Mouse (Mus musculus): ENCODE measurements around the gene Gpx6.

Gene Gpx6

GRCm38 (mm10) chr13:21311926-21312325, at the start of gene Gpx6:
Gpx6 (plus strand) TSS chr13:21312125.
- no peak for DNase-seq (ENCODE audit: low spot score)

- DNase-seq (ENCODE audit: low spot score), result no peak
Observed at GRCm38 (mm10) chr13:21262787-21263461, 49.0 kb upstream of the Gpx6 start.

- DNase-seq (ENCODE audit: low spot score), result no peak
Observed at GRCm38 (mm10) chr13:21263910-21264309, 48.0 kb upstream of the Gpx6 start.

DNA sequence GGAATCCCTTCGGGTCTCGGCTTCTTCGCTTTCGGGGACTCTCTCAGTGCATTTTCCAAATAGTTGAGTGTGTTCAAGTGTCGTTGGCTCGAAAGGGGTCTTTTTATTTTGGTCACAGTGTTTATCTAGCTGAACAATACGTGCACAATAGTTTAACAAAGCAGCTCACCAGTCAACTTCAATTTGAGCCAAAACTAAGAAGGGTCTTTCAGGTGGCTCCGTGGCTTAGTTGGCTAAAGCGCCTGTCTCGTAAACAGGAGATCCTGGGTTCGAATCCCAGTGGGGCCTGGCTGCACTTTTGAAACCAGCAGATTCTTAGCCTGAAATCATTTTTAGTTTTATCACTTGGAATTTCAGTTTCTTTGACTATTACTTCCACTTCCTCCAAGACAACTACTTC, 47.6 kb upstream of the Gpx6 start:
- no peak for DNase-seq (ENCODE audit: low spot score)

DNA sequence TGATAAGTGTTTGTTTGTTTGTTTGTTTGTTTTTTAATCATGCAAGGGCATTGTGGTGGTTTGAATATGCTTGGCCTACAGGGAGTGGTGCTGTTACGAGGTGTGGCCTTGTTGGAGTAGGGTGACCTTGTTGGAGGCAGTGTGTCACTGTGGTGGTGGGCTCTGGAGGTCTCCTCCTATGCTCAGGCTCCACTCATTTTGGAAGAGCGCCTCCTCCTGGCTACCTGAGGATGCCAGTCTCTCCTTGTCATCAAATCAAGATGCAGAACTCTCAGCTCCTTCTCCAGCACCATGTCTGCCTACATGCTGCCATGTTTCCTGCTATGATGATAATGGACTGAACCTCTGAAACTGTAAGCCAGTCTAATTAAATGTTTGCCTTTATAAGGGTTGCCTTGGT, 46.2 kb upstream of the Gpx6 start:
- no peak for DNase-seq (ENCODE audit: low spot score)

- no peak for DNase-seq (ENCODE audit: low spot score)
Observed at GRCm38 (mm10) chr13:21267541-21267940, 44.4 kb upstream of the Gpx6 start.

DNA sequence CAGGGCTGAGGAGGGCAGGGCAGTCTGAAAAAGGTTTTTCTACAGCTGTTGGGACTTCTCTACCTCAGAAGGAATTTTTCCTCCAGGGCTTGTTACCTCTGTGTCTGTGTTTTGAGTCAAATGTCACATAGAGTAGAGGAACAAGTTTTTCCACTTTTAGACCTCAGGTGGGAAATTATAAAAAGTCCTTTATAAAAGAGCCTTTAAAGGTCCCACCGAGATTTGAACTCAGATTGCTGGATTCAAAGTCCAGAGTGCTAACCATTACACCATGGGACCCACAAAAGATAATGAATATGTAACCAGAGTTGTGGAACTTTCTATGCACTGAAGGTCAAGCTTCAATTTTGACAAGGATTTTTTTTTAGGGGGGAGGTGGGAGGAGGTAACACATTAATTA, 43.7 kb upstream of the Gpx6 start:
- DNase-seq (ENCODE audit: low spot score), result no peak

DNA sequence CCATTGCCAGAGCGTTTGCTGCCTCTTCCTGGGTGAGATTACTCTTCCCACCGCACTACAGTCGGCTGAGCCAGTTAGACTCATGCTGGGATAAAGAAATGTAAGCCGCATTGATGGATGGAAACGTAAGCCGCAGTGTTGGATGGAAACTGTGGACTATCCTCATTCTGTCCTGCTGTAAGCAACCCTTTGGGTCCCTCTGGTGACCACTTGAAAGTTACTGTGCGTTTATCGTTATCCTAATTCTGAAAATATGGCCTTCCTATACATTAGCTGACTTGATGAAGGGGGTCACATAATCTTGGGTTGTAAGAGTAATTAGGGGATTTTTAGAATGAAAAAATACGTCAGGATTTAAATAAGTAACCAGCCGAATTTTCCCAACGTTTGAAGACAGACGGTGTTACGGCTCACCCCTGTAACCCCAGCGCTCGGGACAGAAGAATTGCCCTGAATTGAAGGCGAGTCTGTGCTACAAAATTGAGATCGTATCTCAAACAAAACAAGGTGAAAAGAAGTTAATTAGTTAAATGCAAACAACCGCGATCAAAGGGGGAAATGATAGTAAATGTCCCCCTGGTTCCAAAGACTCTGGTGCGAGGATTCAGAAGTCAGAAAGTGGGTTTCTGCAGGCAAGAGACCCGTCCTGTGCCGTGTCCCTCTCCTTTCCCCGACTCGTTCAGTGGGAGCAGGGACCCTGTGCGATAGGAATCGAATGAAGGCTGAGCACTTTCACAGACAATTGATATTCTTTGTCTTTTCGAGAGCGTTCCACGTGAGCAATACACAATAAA, 36.7 kb upstream of the Gpx6 start:
- peak; percentile 26 for DNase-seq (ENCODE audit: low spot score)

- peak; percentile 86 for DNase-seq (ENCODE audit: low spot score)
Observed at GRCm38 (mm10) chr13:21275815-21276550, 35.9 kb upstream of the Gpx6 start.

DNA sequence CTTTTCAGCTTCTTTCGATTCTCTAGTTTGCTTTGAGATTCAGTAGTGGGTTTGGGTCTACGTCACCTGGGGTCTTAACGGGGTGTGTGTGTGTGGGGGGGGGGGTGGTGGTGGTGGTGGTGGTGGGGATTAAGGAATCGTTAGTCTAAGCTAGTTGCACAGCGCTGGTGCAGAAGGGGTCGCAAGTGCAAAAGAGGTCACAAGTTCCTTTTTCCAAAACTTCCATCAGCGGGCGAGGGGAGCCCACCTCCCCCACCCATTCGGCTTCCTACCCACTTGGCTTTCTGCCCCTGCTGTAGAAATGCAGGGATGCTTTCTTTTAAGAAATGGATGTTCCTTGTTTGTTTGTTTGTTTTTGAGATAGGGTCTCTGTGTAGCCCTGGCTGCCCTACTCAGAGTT, 35.4 kb upstream of the Gpx6 start:
- DNase-seq (ENCODE audit: low spot score), result no peak

DNA sequence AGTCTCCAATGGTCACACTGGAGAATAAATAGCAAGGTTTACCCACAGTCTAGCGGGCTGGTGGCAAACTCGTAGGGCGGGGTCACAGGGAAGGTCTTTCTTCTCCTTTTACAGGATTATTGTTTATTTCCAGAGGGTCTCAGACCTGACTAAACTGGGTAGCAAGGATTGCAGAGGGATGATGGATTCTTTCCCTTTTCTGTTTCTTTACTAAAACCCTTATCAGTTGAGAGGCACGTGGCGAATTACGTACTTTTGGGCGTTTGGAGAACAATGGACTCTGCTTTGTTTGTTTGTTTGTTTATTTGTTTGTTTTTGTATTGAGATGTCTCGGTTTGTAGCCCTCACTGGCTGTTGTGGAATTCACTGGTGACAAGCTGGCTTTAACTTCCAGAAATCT, 32.8 kb upstream of the Gpx6 start:
- DNase-seq (ENCODE audit: low spot score), result no peak

DNA sequence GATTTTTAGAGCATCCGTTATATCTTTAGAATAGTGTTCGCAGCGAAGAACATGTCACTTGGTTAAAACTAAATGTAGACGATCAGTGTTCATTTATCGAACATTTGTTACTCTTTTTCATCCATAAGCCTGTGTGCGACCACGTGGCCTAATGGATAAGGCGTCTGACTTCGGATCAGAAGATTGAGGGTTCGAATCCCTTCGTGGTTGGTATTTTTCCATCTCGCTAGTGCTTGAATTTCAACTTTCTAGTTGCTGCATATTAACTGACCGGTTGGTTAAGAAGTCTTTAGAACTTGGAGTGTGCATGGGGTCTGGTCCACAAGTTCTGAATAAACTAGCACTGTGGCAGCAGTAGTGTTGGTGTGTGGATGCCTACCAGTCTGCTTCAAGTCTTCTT, 32.4 kb upstream of the Gpx6 start:
- peak; percentile 88 for DNase-seq (ENCODE audit: low spot score)

DNA sequence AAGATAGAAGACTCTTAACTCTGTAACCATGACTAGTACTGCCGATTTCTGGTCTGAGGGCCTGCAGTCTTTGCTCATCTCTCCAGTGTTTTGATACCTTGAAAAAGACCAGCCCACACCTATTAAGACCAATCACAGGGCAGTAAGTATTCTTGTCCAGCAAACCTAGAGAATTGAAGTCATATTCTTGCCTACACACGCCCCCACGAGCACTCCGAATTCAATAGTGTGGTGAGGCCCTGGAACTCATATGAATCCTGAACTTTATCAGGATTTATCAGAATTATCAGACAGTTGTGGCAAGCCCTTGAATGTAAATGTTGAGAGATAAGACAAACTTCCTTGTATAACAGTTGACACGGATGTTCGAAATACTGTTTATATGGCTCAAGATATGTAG, 19.3 kb upstream of the Gpx6 start, which contains the start of gene Gpx5:
Gene Gpx5 (minus strand): TSS at position 101 of the 400 bp plus-strand sequence.
- DNase-seq (ENCODE audit: low spot score), result no peak

DNA sequence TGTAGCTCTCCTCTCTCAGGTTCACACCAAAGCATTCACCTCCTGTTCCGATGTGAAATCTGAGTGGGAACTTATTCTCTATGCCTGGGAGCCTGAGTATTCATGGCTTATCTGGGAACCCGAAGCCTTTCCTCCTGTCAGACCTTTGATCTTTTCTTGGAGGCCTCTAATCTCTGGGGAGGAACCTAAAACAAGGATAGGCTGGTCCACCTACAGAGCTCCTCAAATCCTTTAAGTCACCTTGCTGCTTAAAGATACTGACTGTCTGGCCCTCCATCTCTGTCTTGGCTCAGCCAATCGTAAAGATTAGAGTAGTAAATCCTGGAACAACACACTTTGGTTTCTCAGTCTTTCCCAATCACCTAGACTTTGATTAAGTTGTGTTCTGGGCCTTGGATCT, 13.4 kb upstream of the Gpx6 start:
- no peak for DNase-seq (ENCODE audit: low spot score)

DNA sequence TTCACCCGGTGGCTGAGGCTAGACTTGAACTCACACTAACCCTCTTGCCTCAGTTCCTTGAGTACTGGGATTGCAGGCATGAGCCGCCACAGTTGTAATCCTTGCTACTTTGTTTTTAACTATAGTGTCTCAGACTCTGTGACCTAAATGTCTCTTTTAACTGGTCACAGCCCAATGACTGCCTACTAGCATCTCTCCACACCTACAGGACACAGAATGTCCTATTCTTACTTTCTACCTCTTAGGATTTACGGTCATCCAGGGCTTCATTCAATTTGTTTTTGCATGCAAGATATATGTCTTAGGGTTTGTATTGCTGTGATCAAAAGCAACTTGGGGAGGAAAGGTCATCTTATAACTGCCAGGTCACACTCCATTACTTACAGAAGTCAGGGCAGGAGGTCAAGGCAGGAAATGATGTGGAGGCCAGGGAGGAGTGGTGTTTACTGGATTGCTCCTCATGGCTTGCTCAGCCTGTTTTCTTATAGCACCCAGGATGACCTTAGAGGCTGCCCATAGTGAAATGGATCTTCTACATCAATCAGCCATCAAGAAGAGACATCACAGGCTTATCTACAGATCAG, 7.3 kb upstream of the Gpx6 start:
- DNase-seq (ENCODE audit: low spot score), result no peak

- DNase-seq (ENCODE audit: low spot score), result no peak
Observed at GRCm38 (mm10) chr13:21309788-21310187, 2.1 kb upstream of the Gpx6 start.

DNA sequence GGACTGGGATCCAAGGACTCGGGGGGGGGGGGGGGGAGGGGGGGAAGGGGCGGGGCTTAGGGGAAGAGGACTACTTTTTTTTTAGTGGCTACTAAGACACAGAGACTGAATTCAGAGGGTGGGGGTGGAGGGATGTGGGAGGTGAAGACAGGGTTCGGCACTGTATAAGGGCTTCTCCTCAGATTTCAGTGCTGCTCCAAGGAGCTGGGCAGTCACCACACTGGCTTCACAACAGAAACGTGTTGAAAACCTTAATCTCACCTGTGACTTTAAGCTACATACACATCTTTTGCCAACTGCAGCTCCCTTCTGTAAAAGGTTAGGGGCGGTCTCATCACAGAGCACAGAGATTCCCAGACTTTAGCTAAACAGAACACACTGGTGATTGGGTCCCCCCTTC, 929 bp downstream of the Gpx6 start:
- DNase-seq (ENCODE audit: low spot score), result no peak

DNA sequence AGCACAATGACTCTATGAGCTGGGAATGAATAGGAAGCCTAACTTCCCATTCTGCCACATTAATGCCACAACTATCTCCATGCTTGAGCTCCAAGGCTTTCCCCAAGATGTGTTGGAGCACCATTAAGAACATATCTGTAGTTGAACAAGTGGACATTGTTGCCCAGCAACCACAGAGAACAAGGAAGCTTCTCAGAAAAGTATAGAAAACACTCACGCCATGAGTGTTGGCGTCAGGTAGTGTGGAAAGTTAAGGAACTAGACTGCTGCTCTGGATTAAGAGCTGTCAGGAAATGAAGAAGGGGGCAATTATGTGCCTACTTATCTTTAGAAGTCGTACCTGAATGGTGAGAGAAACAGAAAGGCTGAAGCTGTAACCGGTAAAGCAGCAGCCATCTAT, 2.0 kb downstream of the Gpx6 start:
- DNase-seq (ENCODE audit: low spot score), result no peak

DNA sequence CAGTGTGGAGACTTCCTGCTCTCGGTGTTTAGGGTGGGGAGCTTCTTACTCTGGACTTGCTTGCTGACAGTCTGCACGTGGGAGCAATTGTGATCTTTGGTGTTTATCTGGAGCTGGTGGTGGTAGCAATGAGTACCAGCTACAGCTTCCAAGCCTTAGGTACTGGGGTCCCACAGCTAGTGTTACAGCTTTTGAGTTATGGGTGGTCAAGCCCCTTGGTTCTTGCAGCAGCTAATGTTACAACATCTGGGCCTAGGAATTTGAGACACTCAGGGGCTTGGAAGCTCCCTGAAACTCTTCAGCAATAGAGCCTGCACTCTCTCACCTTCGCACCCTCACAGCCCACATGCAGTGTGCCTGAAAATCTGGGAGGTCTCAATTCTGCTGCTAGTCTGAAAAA, 8.3 kb downstream of the Gpx6 start:
- DNase-seq (ENCODE audit: low spot score), result no peak

DNA sequence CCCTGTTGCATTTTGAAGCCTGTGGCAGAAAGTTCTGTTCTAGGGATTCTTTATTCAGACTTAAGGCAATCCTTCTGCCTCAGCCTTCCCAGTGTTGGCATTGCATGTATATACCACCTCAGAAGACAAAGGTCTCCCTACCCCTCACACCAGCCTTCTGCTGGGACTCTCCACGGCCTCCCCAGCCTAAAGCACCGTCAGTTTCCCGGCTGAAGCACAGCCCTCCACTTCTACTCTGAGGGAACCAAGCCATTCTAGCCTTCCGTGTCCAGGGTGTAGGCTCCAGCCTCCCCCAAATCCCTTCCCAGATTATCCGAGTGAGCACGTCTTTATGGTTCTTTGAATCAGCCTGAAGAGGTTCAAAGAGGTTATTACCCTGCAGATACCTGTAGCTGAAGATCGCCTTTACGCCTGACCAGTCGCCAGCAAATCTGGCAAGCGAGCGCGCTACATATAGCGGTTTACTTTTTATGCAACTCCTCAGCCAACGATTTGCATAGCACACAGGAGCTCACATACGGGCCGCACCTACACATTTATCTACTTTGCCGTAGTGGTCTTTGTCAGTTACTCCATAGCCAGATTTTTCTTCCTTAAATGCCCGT, 10.1 kb downstream of the Gpx6 start:
- DNase-seq (ENCODE audit: low spot score), result no peak

DNA sequence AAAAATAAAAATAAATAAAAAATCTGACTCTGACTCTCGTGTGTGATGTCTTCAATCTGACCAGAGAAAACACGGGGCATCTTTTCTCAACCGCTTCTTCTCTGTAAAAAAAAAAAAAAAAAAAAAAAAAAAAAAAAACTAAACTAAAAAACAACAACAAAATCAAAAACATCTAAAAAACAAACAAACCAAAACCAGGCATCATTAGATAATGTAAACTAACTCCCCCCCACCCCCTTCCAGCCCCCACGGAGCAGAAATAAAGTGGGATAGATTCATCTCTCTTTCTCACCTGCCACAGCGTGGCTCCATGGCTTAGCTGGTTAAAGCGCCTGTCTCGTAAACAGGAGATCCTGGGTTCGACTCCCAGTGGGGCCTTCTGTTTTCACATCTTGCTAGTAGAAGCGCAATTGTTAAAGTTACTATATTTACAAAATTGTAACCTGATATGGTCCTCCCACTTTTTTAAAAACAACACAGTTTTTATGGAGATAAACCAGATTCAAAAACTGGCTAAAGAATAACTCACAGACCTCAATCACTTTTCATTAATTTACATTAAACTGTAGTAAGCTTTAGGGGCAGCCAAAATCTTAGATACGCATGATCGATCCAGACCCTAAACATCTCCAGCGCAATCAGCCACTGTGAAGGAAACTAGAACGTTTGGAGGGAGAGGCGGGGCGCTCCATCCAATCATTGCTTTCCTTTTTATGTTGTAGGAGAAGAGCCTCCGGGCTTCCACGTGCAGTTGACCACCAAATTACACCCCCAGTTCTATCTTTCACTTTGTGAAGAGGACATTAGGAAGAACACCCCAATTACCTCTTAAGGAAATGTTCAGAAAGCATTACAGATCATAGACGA, 10.8 kb downstream of the Gpx6 start:
- peak; percentile 57 for DNase-seq (ENCODE audit: low spot score)
